Mouse (Mus musculus): ENCODE measurements around the gene Ube2g2.

GRCm38 (mm10) chr10:77670710-77671109 is 48.6 kb downstream of the Ube2g2 start:
- no peak for TF ChIP-seq CTCF (IDR thresholded peaks at IDR 0.05)
- TF ChIP-seq EP300 (IDR thresholded peaks at IDR 0.05): no peak

Measured in lung, postnatal 0 days (tissue).